Mouse (Mus musculus): ENCODE measurements around the gene Cmya5.

DNA sequence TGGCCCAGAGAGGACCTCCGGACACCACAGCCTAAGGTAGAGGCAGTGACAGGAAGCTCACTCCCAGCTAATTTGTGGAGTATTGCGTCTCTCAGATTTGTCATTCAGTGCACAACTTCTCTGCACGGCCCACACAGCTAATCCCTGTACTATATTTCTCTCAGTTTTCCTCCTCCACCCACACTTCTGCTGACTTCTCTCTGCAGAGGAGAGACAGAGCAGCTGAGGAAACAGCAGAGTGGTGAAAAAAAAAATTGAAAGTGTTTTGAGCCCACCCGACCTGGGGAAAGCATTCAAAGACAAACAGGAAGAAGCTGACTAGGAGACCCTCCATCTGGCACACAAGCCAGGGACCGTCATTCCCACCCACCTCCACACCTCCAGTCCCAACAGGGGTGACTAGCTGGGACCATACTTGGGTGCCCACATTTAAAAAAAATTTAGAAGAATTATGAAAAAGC is 85.9 kb downstream of the Cmya5 start:
- TF ChIP-seq GATA1 (IDR thresholded peaks at IDR 0.05; ENCODE audit: low read length) (no peak), TAL1 (IDR thresholded peaks at IDR 0.05; ENCODE audit: low read length) (no peak)
